Mouse (Mus musculus) stomach, adult 2 months (tissue): ENCODE measurements around the gene Ndufab1. TPM values are rescaled to one million over a fixed set of nuclear protein-coding genes. Genes with fewer than 3 reads are reported as not detected.

Source experiments
- polyA plus RNA-seq: library from polyadenylated mRNA; depleted of rRNA; stranded (reverse); fragments of >200 nt; gene quantifications from 2 replicates; pipeline ENCODE4 v1.2.3, GENCODE M21; 2012; rRNA removed

Gene Ndufab1
- polyA plus RNA-seq, result 737 and 2,147 TPM in 2 replicates

GRCm38 (mm10) chr7:122101747-122102244 is at the start of gene Ndufab1:
TSS of gene Ndufab1 (minus strand) at chr7:122101886.

GRCm38 (mm10) chr7:122132497-122133337 is 31.0 kb upstream of the Ndufab1 start, which contains the start of the genes Palb2 and Dctn5:
TSS of gene Palb2 (minus strand) at chr7:122132985.
TSS of gene Dctn5 (plus strand) at chr7:122133041.

GRCm38 (mm10) chr7:122066945-122067516 is 34.7 kb downstream of the Ndufab1 start, which contains the start of the genes Ubfd1 and Ears2:
TSS of gene Ubfd1 (plus strand) at chr7:122067175.
TSS of gene Ears2 (minus strand) at chr7:122067263.

Other genes starting within 250 kb of the Ndufab1 start
- gene Scnn1b, start 236.8 kb downstream of the Ndufab1 start, polyA plus RNA-seq, result 7.5 and 8.7 TPM in 2 replicates
- 11.5 and 12.0 TPM in 2 replicates for gene Cog7, start 120.2 kb downstream of the Ndufab1 start, polyA plus RNA-seq
- 31.3 and 79.7 TPM in 2 replicates for gene Gga2, start 80.7 kb downstream of the Ndufab1 start, polyA plus RNA-seq
- gene Ubfd1, start 34.7 kb downstream of the Ndufab1 start, polyA plus RNA-seq, result 6.2 and 9.9 TPM in 2 replicates
- gene Ears2, start 34.6 kb downstream of the Ndufab1 start, polyA plus RNA-seq, result 5.0 and 6.8 TPM in 2 replicates
- 0.38 and 0.88 TPM in 2 replicates for gene Palb2, start 31.1 kb upstream of the Ndufab1 start, polyA plus RNA-seq
- 24.9 and 28.6 TPM in 2 replicates for gene Dctn5, start 31.2 kb upstream of the Ndufab1 start, polyA plus RNA-seq
- gene Plk1, start 57.6 kb upstream of the Ndufab1 start, polyA plus RNA-seq, result 5.5 and 8.8 TPM in 2 replicates
- gene Ern2, start 84.3 kb upstream of the Ndufab1 start, polyA plus RNA-seq, result 70.5 and 84.0 TPM in 2 replicates
- 4.0 and 5.5 TPM in 2 replicates for gene Chp2, start 117.6 kb upstream of the Ndufab1 start, polyA plus RNA-seq
- 2.3 and 2.5 TPM in 2 replicates for gene Prkcb, start 186.9 kb upstream of the Ndufab1 start, polyA plus RNA-seq